Mouse (Mus musculus) limb, embryonic 11.5 days (tissue): Measurements from ENCODE around the gene Gm10271. TPM values are rescaled to one million over a fixed set of nuclear protein-coding genes. Genes with fewer than 3 reads are reported as not detected.

ENCODE experiments used
- ATAC-seq: fragments of 200-750 bp; cut with Nextera tagmentation; 2 replicates; pipeline ENCODE4 v1.8.0; 2017; ENCODE audit warnings: low read depth; ENCODE audit not compliant: insufficient number of reproducible peaks, low FRiP score, low TSS enrichment
- DNase-seq: peaks from one replicate; pipeline ENCODE4 v3.0.0-alpha.2; 2015; ENCODE audit warnings: low spot score
- H3K27ac ChIP-seq: fragments of 300-500 bp; sonication (generic); replicated peaks from 2 replicates; pipeline ENCODE4 v1.5.1; 2014; ENCODE audit warnings: low read depth, mild to moderate bottlenecking, low read length
- H3K27me3 ChIP-seq: fragments of 300-500 bp; sonication (generic); 2 replicates; pipeline ENCODE4 v1.6.1; 2014; ENCODE audit warnings: mild to moderate bottlenecking, low read length, mixed read lengths; ENCODE audit not compliant: control insufficient read depth, insufficient read depth
- H3K36me3 ChIP-seq: fragments of 300-500 bp; sonication (generic); 2 replicates; pipeline ENCODE4 v1.6.1; 2014; ENCODE audit warnings: mild to moderate bottlenecking, low read length, moderate library complexity, mixed read lengths; ENCODE audit not compliant: control insufficient read depth, insufficient read depth
- H3K4me1 ChIP-seq: fragments of 300-500 bp; sonication (generic); 2 replicates; pipeline ENCODE4 v1.6.1; 2014; ENCODE audit warnings: low read length, mixed read lengths; ENCODE audit not compliant: control insufficient read depth, insufficient read depth
- H3K4me2 ChIP-seq: fragments of 300-500 bp; sonication (generic); 2 replicates; pipeline ENCODE4 v1.6.1; 2014; ENCODE audit warnings: low read depth, mild to moderate bottlenecking, moderate library complexity; ENCODE audit not compliant: severe bottlenecking
- H3K4me3 ChIP-seq: fragments of 300-500 bp; sonication (generic); 2 replicates; pipeline ENCODE4 v1.5.1; 2014; ENCODE audit warnings: low read depth, low read length
- H3K9ac ChIP-seq: fragments of 300-500 bp; sonication (generic); 2 replicates; pipeline ENCODE4 v1.6.1; 2014; ENCODE audit warnings: mild to moderate bottlenecking, low read length
- H3K9me3 ChIP-seq: fragments of 300-500 bp; sonication (generic); 2 replicates; pipeline ENCODE4 v1.6.1; 2016; ENCODE audit warnings: low read length; ENCODE audit not compliant: control insufficient read depth
- WGBS: fragments of 180-500 bp; shearing (Covaris S2); extraction: QIAGEN DNeasy Blood & Tissue Kit; methylation state at CpG from one replicate; pipeline ENCODE4 v1.1.7; 2014; 5-methylcytosine and 5-hydroxymethylcytosine counted together
- polyA plus RNA-seq: library from polyadenylated mRNA; unstranded; fragments of >200 nt; fragmentation: Nextera tagmentation; extraction: Ambion mirVana; gene quantifications from 2 replicates; pipeline ENCODE4 v1.2.1, GENCODE M21; 2014

Gm10271 gene
- polyA plus RNA-seq, 1 experiment from 2014 or later, result not detected

DNA sequence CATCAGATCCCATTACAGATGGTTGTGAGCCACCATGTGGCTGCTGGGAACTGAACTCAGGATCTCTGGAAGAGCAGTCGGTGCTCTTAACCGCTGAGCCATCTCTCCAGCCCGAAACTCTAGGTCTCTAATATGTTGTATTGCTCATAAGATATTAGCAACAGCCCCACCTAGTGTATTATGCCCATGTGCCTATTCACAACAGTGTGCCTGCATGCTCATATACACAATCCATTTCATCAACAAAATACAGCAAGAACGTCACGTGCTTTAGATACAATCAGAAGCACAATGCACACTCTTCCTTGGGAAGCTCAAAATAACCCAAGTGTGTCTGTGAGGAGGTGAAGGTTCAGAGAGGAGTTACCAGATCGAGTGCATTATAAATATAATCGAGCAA lies 38.6 kb downstream of the Gm10271 start:
- Histone ChIP-seq H3K27me3 (no peaks in the 10 kb centered on the region), H3K9ac (no peak overlapping the region), H3K9me3 (no peaks in the 10 kb centered on the region), H3K4me1 (no peaks in the 10 kb centered on the region), H3K36me3 (peaks cover 5% of the 10 kb centered on the region; the same call in 1 of the 2 replicates), H3K4me2 (no peak overlapping the region), H3K27ac (no peak overlapping the region), H3K4me3 (no peak overlapping the region)
- DNase-seq (no peak), ATAC-seq (no peak)
- 91% methylated on average over 7 of the region's 7 CpGs for WGBS

DNA sequence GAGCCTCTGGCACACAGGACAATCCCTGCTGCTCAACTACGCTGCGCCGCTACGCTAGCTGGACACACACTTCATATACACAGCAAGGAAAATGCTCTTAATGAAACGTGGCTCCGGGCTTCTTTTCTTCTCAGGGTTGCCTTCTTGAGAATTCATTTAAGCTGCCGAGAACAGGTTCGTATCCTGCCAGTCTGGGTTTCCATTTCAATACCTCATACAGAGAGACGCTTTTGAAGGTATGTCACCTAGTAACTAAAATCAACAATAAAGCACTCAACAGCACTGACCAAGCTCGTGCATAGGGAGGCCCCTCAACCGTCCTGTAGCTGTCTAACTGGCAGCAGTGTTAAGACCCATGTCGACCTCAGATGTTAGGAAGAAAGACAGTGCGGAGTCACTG lies 40.0 kb downstream of the Gm10271 start:
- no peaks in the 10 kb centered on the region for H3K4me1 ChIP-seq
- DNase-seq (no peak), ATAC-seq (no peak)
- peaks cover 5% of the 10 kb centered on the region; the same call in 1 of the 2 replicates for H3K36me3 ChIP-seq
- no peak overlapping the region for H3K4me2 ChIP-seq
- 91% methylated on average over 13 of the region's 13 CpGs for WGBS
- no peak overlapping the region for H3K9ac ChIP-seq
- no peaks in the 10 kb centered on the region for H3K27me3 ChIP-seq
- no peak overlapping the region for H3K27ac ChIP-seq
- no peaks in the 10 kb centered on the region for H3K9me3 ChIP-seq
- H3K4me3 ChIP-seq, result no peak overlapping the region

DNA sequence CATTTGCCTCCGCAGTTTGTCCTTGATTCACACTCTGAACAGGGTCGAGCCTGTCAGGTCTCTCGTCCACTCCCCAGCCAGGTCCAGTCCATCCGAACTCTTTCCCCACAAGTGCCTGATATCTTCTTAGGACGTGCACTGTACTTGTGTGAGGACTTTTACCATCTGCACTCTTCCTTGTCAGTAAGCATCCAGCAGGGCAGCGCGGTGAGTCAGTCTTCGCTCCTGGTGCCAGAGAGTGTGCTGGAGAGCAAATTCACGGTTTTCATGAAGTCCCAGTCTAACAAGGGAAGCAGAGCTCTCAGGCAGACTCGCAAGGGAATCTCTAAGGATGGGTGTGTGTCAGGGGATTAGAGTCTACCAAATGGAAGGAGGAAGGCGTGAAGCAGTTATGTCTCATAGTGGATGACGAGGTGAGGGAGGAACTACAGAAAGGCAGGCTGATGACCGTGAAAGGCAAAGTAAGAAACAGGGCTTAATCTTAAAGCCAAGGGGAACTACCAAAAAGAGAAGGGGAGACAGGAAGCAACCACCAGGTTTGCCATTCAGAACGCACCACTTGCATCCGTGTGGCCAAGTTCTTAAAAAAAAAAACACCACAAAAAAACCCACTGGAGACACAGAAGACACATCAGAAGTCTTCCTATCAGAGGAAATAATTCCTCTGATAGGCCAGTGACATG lies 40.8 kb downstream of the Gm10271 start:
- H3K9me3 ChIP-seq, result no peaks in the 10 kb centered on the region
- no peaks in the 10 kb centered on the region for H3K27me3 ChIP-seq
- H3K4me3 ChIP-seq, result no peak overlapping the region
- H3K36me3 ChIP-seq, result peaks cover 5% of the 10 kb centered on the region; the same call in 1 of the 2 replicates
- H3K27ac ChIP-seq, result no peak overlapping the region
- no peak overlapping the region for H3K9ac ChIP-seq
- no peak overlapping the region for H3K4me2 ChIP-seq
- DNase-seq (no peak), ATAC-seq (no peak)
- H3K4me1 ChIP-seq, result no peaks in the 10 kb centered on the region
- 83% methylated on average over 15 of the region's 15 CpGs for WGBS

- Histone ChIP-seq H3K9ac (no peak overlapping the region), H3K9me3 (no peaks in the 10 kb centered on the region), H3K4me3 (no peak overlapping the region), H3K36me3 (no peaks in the 10 kb centered on the region; the same call in 1 of the 2 replicates), H3K4me2 (no peak overlapping the region), H3K4me1 (no peaks in the 10 kb centered on the region), H3K27ac (no peak overlapping the region), H3K27me3 (no peaks in the 10 kb centered on the region)
- no peak for DNase-seq
- WGBS, result 77% methylated on average over 6 of the region's 7 CpGs
- no peak for ATAC-seq
Measured at GRCm38 (mm10) chr10:116930936-116931335, 41.5 kb downstream of the Gm10271 start.

GRCm38 (mm10) chr10:116930506-116930905 lies 41.9 kb downstream of the Gm10271 start:
- ATAC-seq (no peak), DNase-seq (no peak)
- no peak overlapping the region for H3K27ac ChIP-seq
- no peaks in the 10 kb centered on the region for H3K4me1 ChIP-seq
- 87% methylated on average over 7 of the region's 7 CpGs for WGBS
- H3K9ac ChIP-seq, result no peak overlapping the region
- no peak overlapping the region for H3K4me2 ChIP-seq
- H3K9me3 ChIP-seq, result no peaks in the 10 kb centered on the region
- H3K36me3 ChIP-seq, result no peaks in the 10 kb centered on the region; the same call in 1 of the 2 replicates
- H3K27me3 ChIP-seq, result no peaks in the 10 kb centered on the region
- no peak overlapping the region for H3K4me3 ChIP-seq

GRCm38 (mm10) chr10:116928826-116929225 lies 43.6 kb downstream of the Gm10271 start:
- Histone ChIP-seq H3K27me3 (no peaks in the 10 kb centered on the region), H3K27ac (no peak overlapping the region), H3K4me1 (no peaks in the 10 kb centered on the region), H3K9me3 (no peaks in the 10 kb centered on the region), H3K4me2 (no peak overlapping the region), H3K36me3 (no peaks in the 10 kb centered on the region; the same call in 1 of the 2 replicates), H3K4me3 (no peak overlapping the region), H3K9ac (no peak overlapping the region)
- WGBS, result 84% methylated on average over 3 of the region's 3 CpGs
- DNase-seq (no peak), ATAC-seq (no peak)

DNA sequence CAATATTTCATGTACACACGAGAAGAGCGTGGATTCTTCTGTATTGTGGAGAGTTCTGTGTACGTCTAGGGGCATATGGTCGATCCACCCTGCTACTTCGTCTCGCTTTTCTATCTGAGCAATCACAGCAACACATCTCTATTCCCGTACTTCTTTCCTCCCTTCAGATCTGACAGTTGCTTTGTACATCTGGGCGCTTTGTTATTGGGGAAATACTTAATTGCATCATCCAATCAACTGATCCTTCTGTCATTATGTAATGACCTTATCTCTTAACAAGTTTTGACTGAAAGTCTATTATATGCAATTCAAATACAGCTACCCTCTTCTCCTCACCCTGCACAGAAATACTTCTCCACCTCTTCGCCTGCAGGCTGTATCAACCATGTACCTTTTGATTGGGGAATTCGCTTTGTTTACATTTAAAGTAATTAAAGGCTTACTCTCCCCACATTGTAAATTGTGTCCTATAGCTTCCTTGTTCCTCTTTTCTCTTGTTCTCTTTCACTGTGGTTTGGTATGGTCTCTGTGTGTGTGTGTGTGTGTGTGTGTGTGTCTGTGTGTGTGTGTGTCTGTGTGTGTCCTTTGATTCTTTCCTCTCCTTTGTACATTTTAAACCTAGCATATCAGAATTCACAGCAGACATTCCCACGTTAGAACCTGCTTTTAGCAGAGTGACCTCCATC lies 45.8 kb downstream of the Gm10271 start:
- H3K4me3 ChIP-seq, result no peak overlapping the region
- no peak overlapping the region for H3K4me2 ChIP-seq
- no peaks in the 10 kb centered on the region; the same call in 1 of the 2 replicates for H3K36me3 ChIP-seq
- no peak overlapping the region for H3K27ac ChIP-seq
- no peak overlapping the region for H3K9ac ChIP-seq
- ATAC-seq (no peak), DNase-seq (no peak)
- H3K4me1 ChIP-seq, result no peaks in the 10 kb centered on the region
- no peaks in the 10 kb centered on the region for H3K9me3 ChIP-seq
- H3K27me3 ChIP-seq, result no peaks in the 10 kb centered on the region
- 86% methylated on average over 11 of the region's 11 CpGs for WGBS

- Histone ChIP-seq H3K36me3 (peaks cover 2% of the 10 kb centered on the region; the same call in 1 of the 2 replicates), H3K4me2 (no peak overlapping the region), H3K4me1 (no peaks in the 10 kb centered on the region), H3K4me3 (no peak overlapping the region), H3K27me3 (no peaks in the 10 kb centered on the region), H3K9ac (no peak overlapping the region), H3K27ac (no peak overlapping the region), H3K9me3 (no peaks in the 10 kb centered on the region)
- DNase-seq (no peak), ATAC-seq (no peak)
- WGBS, result 93% methylated on average over 19 of the region's 19 CpGs
Measured at GRCm38 (mm10) chr10:116923651-116924495, 48.5 kb downstream of the Gm10271 start.
